Mouse (Mus musculus) intestine, embryonic 16.5 days (tissue): ENCODE results near the gene Lztfl1. TPM values are rescaled to one million over a fixed set of nuclear protein-coding genes. Genes with fewer than 3 reads are reported as not detected.

Experiments used
- ATAC-seq: fragments of 200-750 bp; cut with Nextera tagmentation; 2 replicates; pipeline ENCODE4 v1.8.0; 2017; ENCODE audit warnings: moderate TSS enrichment, moderate library complexity
- H3K27ac ChIP-seq: fragments of 300-500 bp; sonication (generic); 2 replicates; pipeline ENCODE4 v1.5.1; 2014; ENCODE audit warnings: mild to moderate bottlenecking, low read length
- H3K27me3 ChIP-seq: fragments of 300-500 bp; sonication (generic); replicated peaks from 2 replicates; pipeline ENCODE4 v1.6.1; 2014; ENCODE audit warnings: low read length, control low read depth, mixed read lengths; ENCODE audit not compliant: control insufficient read depth, insufficient read depth
- H3K36me3 ChIP-seq: fragments of 300-500 bp; sonication (generic); 2 replicates; pipeline ENCODE4 v1.6.1; 2014; ENCODE audit warnings: low read length, control low read depth; ENCODE audit not compliant: control insufficient read depth, insufficient read depth
- H3K4me1 ChIP-seq: fragments of 300-500 bp; sonication (generic); 2 replicates; pipeline ENCODE4 v1.6.1; 2014; ENCODE audit warnings: low read length, control low read depth, mixed read lengths; ENCODE audit not compliant: control insufficient read depth, insufficient read depth
- H3K4me2 ChIP-seq: fragments of 300-500 bp; sonication (generic); 2 replicates; pipeline ENCODE4 v1.6.1; 2014; ENCODE audit warnings: low read depth, low read length, control low read depth
- H3K4me3 ChIP-seq: fragments of 300-500 bp; sonication (generic); 2 replicates; pipeline ENCODE4 v1.5.1; 2014; ENCODE audit warnings: mild to moderate bottlenecking, low read length
- H3K9ac ChIP-seq: fragments of 300-500 bp; sonication (generic); 2 replicates; pipeline ENCODE4 v1.6.1; 2014; ENCODE audit warnings: low read depth, low read length
- H3K9me3 ChIP-seq: fragments of 300-500 bp; sonication (generic); 2 replicates; pipeline ENCODE4 v1.6.1; 2016; ENCODE audit warnings: low read length, control low read depth; ENCODE audit not compliant: control insufficient read depth
- WGBS: fragments of 180-500 bp; shearing (Covaris S2); extraction: QIAGEN DNeasy Blood & Tissue Kit; methylation state at CpG from one replicate; pipeline ENCODE4 v1.1.7; 2014; 5-methylcytosine and 5-hydroxymethylcytosine counted together
- polyA plus RNA-seq: library from polyadenylated mRNA; unstranded; fragments of >200 nt; fragmentation: Nextera tagmentation; extraction: Ambion mirVana; gene quantifications from 2 replicates; pipeline ENCODE4 v1.2.1, GENCODE M21; 2015

Lztfl1 gene
- polyA plus RNA-seq: 33.5 and 36.7 TPM in 2 replicates

GRCm38 (mm10) chr9:123717186-123718008 lies at the start of gene Lztfl1:
TSS of gene Lztfl1 (minus strand) at chr9:123717697.
- under 1% methylated on average over 55 of the region's 55 CpGs for WGBS
- H3K4me1 ChIP-seq: 0 out of 2 replicates have a peak, but pooled peaks cover 5% of the 10 kb centered on the region
- no peaks in the 10 kb centered on the region for H3K27me3 ChIP-seq
- no peaks in the 10 kb centered on the region for H3K9me3 ChIP-seq
- peak within 1 kb of the TSS; percentile 80 for H3K27ac ChIP-seq
- peak; percentile 100 for ATAC-seq
- no peaks in the 10 kb centered on the region for H3K36me3 ChIP-seq
- peak within 1 kb of the TSS; percentile 88 for H3K4me3 ChIP-seq
- H3K4me2 ChIP-seq: peak within 1 kb of the TSS; percentile 67
- peak within 1 kb of the TSS; percentile 88 for H3K9ac ChIP-seq

GRCm38 (mm10) chr9:123766996-123767395 lies 49.5 kb upstream of the Lztfl1 start:
- ATAC-seq: no peak
- Histone ChIP-seq H3K4me3 (no peak overlapping the region), H3K4me1 (no peaks in the 10 kb centered on the region), H3K9me3 (no peaks in the 10 kb centered on the region), H3K9ac (no peak overlapping the region), H3K27ac (no peak overlapping the region), H3K4me2 (no peak overlapping the region), H3K27me3 (no peaks in the 10 kb centered on the region), H3K36me3 (no peaks in the 10 kb centered on the region)
- 75% methylated on average over 3 of the region's 3 CpGs for WGBS

- Histone ChIP-seq H3K9ac (no peak overlapping the region), H3K27me3 (no peaks in the 10 kb centered on the region), H3K4me3 (no peak overlapping the region), H3K9me3 (no peaks in the 10 kb centered on the region), H3K4me2 (no peak overlapping the region), H3K27ac (no peak overlapping the region), H3K4me1 (no peaks in the 10 kb centered on the region), H3K36me3 (no peaks in the 10 kb centered on the region)
- 78% methylated on average over 3 of the region's 3 CpGs for WGBS
- ATAC-seq: no peak
Observed at GRCm38 (mm10) chr9:123763771-123764170, 46.3 kb upstream of the Lztfl1 start.

- no peaks in the 10 kb centered on the region for H3K27me3 ChIP-seq
- H3K4me2 ChIP-seq: no peak overlapping the region
- no peaks in the 10 kb centered on the region for H3K4me1 ChIP-seq
- no peak for ATAC-seq
- H3K9me3 ChIP-seq: no peaks in the 10 kb centered on the region
- no peak overlapping the region for H3K4me3 ChIP-seq
- WGBS: 90% methylated on average over 4 of the region's 4 CpGs
- H3K9ac ChIP-seq: no peak overlapping the region
- H3K36me3 ChIP-seq: no peaks in the 10 kb centered on the region
- H3K27ac ChIP-seq: no peak overlapping the region
Observed at GRCm38 (mm10) chr9:123762886-123763285, 45.4 kb upstream of the Lztfl1 start.

- H3K36me3 ChIP-seq: no peaks in the 10 kb centered on the region
- ATAC-seq: no peak
- H3K4me1 ChIP-seq: no peaks in the 10 kb centered on the region
- no peak overlapping the region for H3K4me2 ChIP-seq
- H3K27me3 ChIP-seq: no peaks in the 10 kb centered on the region
- no peaks in the 10 kb centered on the region for H3K9me3 ChIP-seq
- H3K4me3 ChIP-seq: no peak overlapping the region
- no peak overlapping the region for H3K27ac ChIP-seq
- 84% methylated on average over 3 of the region's 3 CpGs for WGBS
- no peak overlapping the region for H3K9ac ChIP-seq
Observed at GRCm38 (mm10) chr9:123760806-123761205, 43.3 kb upstream of the Lztfl1 start.

- 78% methylated on average over 4 of the region's 4 CpGs for WGBS
- Histone ChIP-seq H3K4me1 (no peaks in the 10 kb centered on the region), H3K27me3 (no peaks in the 10 kb centered on the region), H3K9ac (no peak overlapping the region), H3K4me3 (no peak overlapping the region), H3K4me2 (no peak overlapping the region), H3K36me3 (no peaks in the 10 kb centered on the region), H3K9me3 (no peaks in the 10 kb centered on the region), H3K27ac (no peak overlapping the region)
- no peak for ATAC-seq
Observed at GRCm38 (mm10) chr9:123758645-123759044, 41.1 kb upstream of the Lztfl1 start.

GRCm38 (mm10) chr9:123758156-123758555 lies 40.7 kb upstream of the Lztfl1 start:
- H3K27ac ChIP-seq: no peak overlapping the region
- no peak for ATAC-seq
- H3K4me1 ChIP-seq: no peaks in the 10 kb centered on the region
- WGBS: 68% methylated on average over 1 of the region's 1 CpGs
- H3K4me2 ChIP-seq: no peak overlapping the region
- no peak overlapping the region for H3K9ac ChIP-seq
- no peaks in the 10 kb centered on the region for H3K36me3 ChIP-seq
- no peak overlapping the region for H3K4me3 ChIP-seq
- H3K9me3 ChIP-seq: no peaks in the 10 kb centered on the region
- no peaks in the 10 kb centered on the region for H3K27me3 ChIP-seq

- Histone ChIP-seq H3K27me3 (no peaks in the 10 kb centered on the region), H3K4me2 (no peak overlapping the region), H3K27ac (no peak overlapping the region), H3K4me1 (no peaks in the 10 kb centered on the region), H3K9me3 (no peaks in the 10 kb centered on the region), H3K4me3 (no peak overlapping the region), H3K36me3 (no peaks in the 10 kb centered on the region), H3K9ac (no peak overlapping the region)
- ATAC-seq: no peak
- WGBS: 57% methylated on average over 2 of the region's 2 CpGs
Observed at GRCm38 (mm10) chr9:123757326-123757725, 39.8 kb upstream of the Lztfl1 start.

- no peak for ATAC-seq
- no peaks in the 10 kb centered on the region for H3K27me3 ChIP-seq
- 81% methylated on average over 3 of the region's 3 CpGs for WGBS
- no peaks in the 10 kb centered on the region for H3K9me3 ChIP-seq
- H3K27ac ChIP-seq: no peak overlapping the region
- H3K36me3 ChIP-seq: no peaks in the 10 kb centered on the region
- H3K4me2 ChIP-seq: no peak overlapping the region
- H3K9ac ChIP-seq: no peak overlapping the region
- H3K4me1 ChIP-seq: no peaks in the 10 kb centered on the region
- H3K4me3 ChIP-seq: no peak overlapping the region
Observed at GRCm38 (mm10) chr9:123756752-123757151, 39.3 kb upstream of the Lztfl1 start.
